Mouse (Mus musculus) heart, adult 2 months (tissue): ENCODE data around the gene Olfr97. TPM values are rescaled to one million over a fixed set of nuclear protein-coding genes. Genes with fewer than 3 reads are reported as not detected.

Experiments
- DNase-seq, 2 experiments: peaks; one replicate each; pipeline ENCODE4 v3.0.0; 2021
- H3K27ac ChIP-seq: fragments of 200-600 bp; 2 replicates; pipeline ENCODE4 v1.8.1; 2022
- H3K27me3 ChIP-seq: fragments of 200-500 bp; 2 replicates; pipeline ENCODE4 v1.6.1; 2012; ENCODE audit warnings: mild to moderate bottlenecking, low read length, inconsistent platforms, mixed read lengths; ENCODE audit not compliant: control insufficient read depth, insufficient read depth
- H3K36me3 ChIP-seq: fragments of 200-500 bp; 2 replicates; pipeline ENCODE4 v1.6.1; 2012; ENCODE audit warnings: low read length, inconsistent platforms; ENCODE audit not compliant: control insufficient read depth, insufficient read depth
- H3K4me1 ChIP-seq: fragments of 200-500 bp; 2 replicates; pipeline ENCODE4 v1.6.1; 2011; ENCODE audit warnings: low read length; ENCODE audit not compliant: control insufficient read depth, insufficient read depth
- H3K4me3 ChIP-seq: fragments of 200-600 bp; 2 replicates; pipeline ENCODE4 v1.8.1; 2022
- H3K79me2 ChIP-seq: fragments of 200-500 bp; replicated peaks from 2 replicates; pipeline ENCODE4 v1.6.1; 2012; ENCODE audit warnings: mild to moderate bottlenecking, inconsistent platforms, low read length, moderate library complexity, mixed read lengths; ENCODE audit not compliant: control insufficient read depth, insufficient read depth
- H3K9ac ChIP-seq: fragments of 200-500 bp; 2 replicates; pipeline ENCODE4 v1.6.1; 2012; ENCODE audit warnings: low read depth, mild to moderate bottlenecking, control low read depth, inconsistent platforms, low read length, mixed read lengths
- CTCF ChIP-seq: fragments of 200-600 bp; IDR thresholded peaks from 2 replicates; pipeline ENCODE4 v1.8.1; 2022; ENCODE audit warnings: antibody characterized with exemption, mild to moderate bottlenecking, moderate library complexity
- EP300 ChIP-seq: fragments of 200-500 bp; IDR thresholded peaks from 2 replicates; pipeline ENCODE4 v1.6.1; 2011; ENCODE audit warnings: low read depth, low read length, control low read depth; ENCODE audit not compliant: insufficient read depth
- POLR2A ChIP-seq: fragments of 200-500 bp; IDR thresholded peaks from 2 replicates; pipeline ENCODE4 v1.6.1; 2011; ENCODE audit warnings: mild to moderate bottlenecking, low read depth, low read length, control low read depth; ENCODE audit not compliant: insufficient read depth
- WGBS: fragments of 180-500 bp; shearing (Covaris S2); methylation state at CpG from one replicate; pipeline ENCODE4 v1.1.7; 2018; 5-methylcytosine and 5-hydroxymethylcytosine counted together
- intact Hi-C: fragments of 180-260 bp; cut with DNase I; formaldehyde crosslinking; loops from one replicate; pipeline ENCODE4 v1.15.1; 2025
- polyA plus RNA-seq: library from polyadenylated mRNA; depleted of rRNA; stranded (reverse); fragments of >200 nt; gene quantifications from 2 replicates; pipeline ENCODE4 v1.2.3, GENCODE M21; 2012
- total RNA-seq, 2 experiments: library from RNA; stranded (reverse); gene quantifications; 2 replicates each; pipeline ENCODE4 v1.2.3; 2021

Olfr97 gene
- total and polyA plus RNA-seq, 3 experiments = not detected

DNA sequence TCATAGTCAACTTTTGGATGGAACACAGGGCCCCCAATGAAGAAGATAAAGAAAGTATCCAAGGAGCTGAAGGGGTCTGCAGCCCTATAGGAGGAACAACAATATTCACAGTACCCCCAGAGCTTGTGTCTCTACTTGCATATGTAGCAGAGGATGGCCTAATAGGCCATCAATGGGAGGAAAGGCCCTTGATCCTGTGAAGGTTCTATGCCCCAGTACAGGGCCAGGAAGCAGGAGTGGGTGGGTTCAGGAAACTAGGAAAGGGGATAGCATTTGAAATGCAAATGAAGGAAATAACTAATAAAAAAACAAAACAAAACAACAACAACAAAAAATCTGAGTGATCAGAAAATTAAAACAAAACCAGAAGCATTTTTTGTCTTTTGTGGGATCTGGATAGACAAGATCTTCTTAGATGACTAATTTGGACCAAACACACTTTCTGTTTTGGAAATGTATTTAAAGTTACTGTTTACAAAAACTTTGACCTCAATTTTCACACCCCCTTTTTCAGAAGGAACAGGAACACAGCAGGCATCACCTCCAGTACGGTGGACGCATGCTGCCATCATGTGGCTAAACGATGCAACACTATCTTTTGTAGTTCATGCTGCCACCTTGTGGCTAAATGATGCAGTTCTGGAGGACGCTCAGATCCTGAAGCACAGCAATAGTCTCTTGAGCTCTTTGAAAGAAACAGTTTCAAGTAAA lies 33.8 kb downstream of the Olfr97 start:
- WGBS = under 1% methylated on average over 4 of the region's 4 CpGs
- Histone ChIP-seq H3K4me3 (no peak overlapping the region), H3K27me3 (0 out of 2 replicates have a peak, but pooled peaks cover under 1% of the 10 kb centered on the region), H3K4me1 (no peaks in the 10 kb centered on the region), H3K79me2 (no peaks in the 10 kb centered on the region), H3K27ac (no peak overlapping the region), H3K36me3 (no peaks in the 10 kb centered on the region), H3K9ac (no peak overlapping the region)
- TF ChIP-seq EP300 = peak; percentile 93
- no peak for TF ChIP-seq POLR2A
- intact Hi-C loops = loop anchor here (1.0 to 5.0 kb wide), 2 partner anchors 120 to 311 kb away; partner anchors contain the start of gene Trim40
- DNase-seq = peak; percentile 62 to 76

DNA sequence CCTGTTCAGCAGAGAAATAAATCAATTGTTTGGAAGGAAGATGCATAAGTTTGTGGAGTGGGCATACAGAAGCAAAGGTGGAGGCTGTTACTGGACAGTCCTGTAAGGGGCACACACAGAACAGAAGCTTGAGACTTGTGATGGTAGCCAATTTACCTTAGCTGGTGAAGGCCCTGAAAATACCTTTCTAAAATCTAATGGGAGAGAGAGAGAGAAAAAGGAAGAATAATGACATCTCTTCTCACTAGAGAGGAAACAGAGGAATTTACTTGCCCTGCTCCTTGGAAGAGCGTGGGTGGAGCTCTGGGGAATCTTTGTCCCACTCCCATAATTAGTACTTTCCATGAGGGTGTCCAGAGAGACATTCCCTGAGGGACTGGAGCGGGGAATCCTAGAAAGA lies 36.2 kb downstream of the Olfr97 start, which contains the start of gene Olfr94:
TSS of gene Olfr94 (minus strand) at position 101 of the 400 bp plus-strand sequence.
- H3K4me3 ChIP-seq = no peak within 1 kb of the TSS
- H3K4me1 ChIP-seq = no peaks in the 10 kb centered on the region; the same call in 1 of the 2 replicates
- 71% methylated on average over 2 of the region's 2 CpGs for WGBS
- peaks cover 10% of the 10 kb centered on the region for H3K27me3 ChIP-seq
- H3K27ac ChIP-seq = no peak within 1 kb of the TSS
- H3K36me3 ChIP-seq = no peaks in the 10 kb centered on the region
- H3K9ac ChIP-seq = no peak within 1 kb of the TSS
- H3K79me2 ChIP-seq = no peaks in the 10 kb centered on the region
- intact Hi-C loops = loop anchor here (5.0 kb wide), 1 partner anchor 309 kb away; the partner anchor contains the start of gene Trim40
- no peak for DNase-seq
- TF ChIP-seq POLR2A = no peak
- TF ChIP-seq CTCF = no peak
- TF ChIP-seq EP300 = no peak

GRCm38 (mm10) chr17:37196845-37197724 lies 40.0 kb downstream of the Olfr97 start:
- peaks cover 11% of the 10 kb centered on the region for H3K27me3 ChIP-seq
- 1% methylated on average over 77 of the region's 77 CpGs for WGBS
- no peak overlapping the region for H3K9ac ChIP-seq

DNA sequence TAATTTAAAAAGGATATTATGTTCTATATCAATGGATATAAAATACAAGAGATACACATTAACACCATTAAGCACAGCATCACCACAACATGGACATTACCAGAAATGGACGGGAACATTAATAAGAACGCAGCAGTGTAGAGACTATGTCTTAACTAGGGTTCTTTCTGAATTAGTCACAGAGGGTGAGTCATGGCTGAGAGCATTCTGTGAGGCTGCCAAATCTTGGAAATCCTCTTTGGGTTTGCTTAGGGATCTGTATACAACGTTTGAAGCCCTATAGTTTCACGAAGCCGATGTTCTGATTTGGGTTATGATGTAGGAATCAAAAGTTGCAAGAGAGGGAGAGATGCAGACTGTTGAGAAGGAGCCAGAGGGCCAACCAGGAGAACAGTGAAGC lies 42.3 kb downstream of the Olfr97 start:
- H3K27me3 ChIP-seq = peaks cover 11% of the 10 kb centered on the region
- TF ChIP-seq EP300 (no peak), CTCF (no peak), POLR2A (no peak)
- no peak for DNase-seq
- H3K79me2 ChIP-seq = no peaks in the 10 kb centered on the region
- no peak overlapping the region for H3K4me3 ChIP-seq
- 68% methylated on average over 5 of the region's 5 CpGs for WGBS
- no peaks in the 10 kb centered on the region for H3K36me3 ChIP-seq
- no peak overlapping the region for H3K27ac ChIP-seq
- intact Hi-C loops = no loop called here
- no peak overlapping the region for H3K9ac ChIP-seq
- no peaks in the 10 kb centered on the region; the same call in 1 of the 2 replicates for H3K4me1 ChIP-seq

More at GRCm38 (mm10) chr17:37196845-37197724, 40.0 kb downstream of the Olfr97 start:
- 0 out of 2 replicates have a peak overlapping the region, but pooled peaks have one; percentile 18 for H3K4me3 ChIP-seq
- DNase-seq = peak in 1 of 2 experiments; percentile 30
- H3K79me2 ChIP-seq = no peaks in the 10 kb centered on the region
- H3K27ac ChIP-seq = no peak overlapping the region
- no peaks in the 10 kb centered on the region for H3K36me3 ChIP-seq
- intact Hi-C loops = no loop called here
- H3K4me1 ChIP-seq = no peaks in the 10 kb centered on the region; the same call in 1 of the 2 replicates
- no peak for TF ChIP-seq EP300
- TF ChIP-seq CTCF = no peak
- no peak for TF ChIP-seq POLR2A

DNA sequence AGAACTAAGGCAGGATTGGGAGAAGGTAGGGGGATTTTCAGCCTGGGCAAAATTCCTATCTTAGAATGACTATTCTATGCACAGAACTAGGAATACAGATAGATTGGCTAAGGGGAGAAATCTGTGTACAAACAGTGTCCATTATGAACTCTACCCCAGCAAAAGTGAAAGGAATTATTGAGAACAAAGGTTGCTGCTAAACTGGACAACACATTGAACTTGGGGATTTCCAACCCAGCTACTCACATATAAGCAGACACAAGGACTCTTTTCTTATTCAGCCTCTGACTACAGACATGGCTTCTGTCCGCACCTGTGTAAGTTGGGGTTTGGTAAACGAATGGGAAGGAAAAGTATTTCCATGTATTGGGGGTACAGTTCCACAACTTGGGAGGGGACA lies 43.5 kb downstream of the Olfr97 start, which contains the start of gene Ubd:
TSS of gene Ubd (plus strand) at position 237 of the 400 bp plus-strand sequence.
- 75% methylated on average over 2 of the region's 2 CpGs for WGBS
- no peak within 1 kb of the TSS for H3K9ac ChIP-seq
- intact Hi-C loops = no loop called here
- H3K4me3 ChIP-seq = no peak within 1 kb of the TSS
- TF ChIP-seq POLR2A = no peak
- TF ChIP-seq EP300 = no peak
- TF ChIP-seq CTCF = no peak
- no peaks in the 10 kb centered on the region for H3K79me2 ChIP-seq
- no peak for DNase-seq
- H3K27ac ChIP-seq = no peak within 1 kb of the TSS
- no peaks in the 10 kb centered on the region; the same call in 1 of the 2 replicates for H3K4me1 ChIP-seq
- H3K36me3 ChIP-seq = no peaks in the 10 kb centered on the region
- peaks cover 11% of the 10 kb centered on the region for H3K27me3 ChIP-seq

GRCm38 (mm10) chr17:37193032-37193431 lies 44.1 kb downstream of the Olfr97 start:
- Histone ChIP-seq H3K36me3 (no peaks in the 10 kb centered on the region), H3K27me3 (peaks cover 10% of the 10 kb centered on the region), H3K9ac (no peak overlapping the region), H3K79me2 (no peaks in the 10 kb centered on the region), H3K27ac (no peak overlapping the region), H3K4me1 (no peaks in the 10 kb centered on the region; the same call in 1 of the 2 replicates), H3K4me3 (no peak overlapping the region)
- intact Hi-C loops = no loop called here
- TF ChIP-seq POLR2A = no peak
- no peak for TF ChIP-seq CTCF
- no peak for TF ChIP-seq EP300
- no peak for DNase-seq
